ENCODE assay signal across 28 mouse cellular contexts in the genomic region with DNA sequence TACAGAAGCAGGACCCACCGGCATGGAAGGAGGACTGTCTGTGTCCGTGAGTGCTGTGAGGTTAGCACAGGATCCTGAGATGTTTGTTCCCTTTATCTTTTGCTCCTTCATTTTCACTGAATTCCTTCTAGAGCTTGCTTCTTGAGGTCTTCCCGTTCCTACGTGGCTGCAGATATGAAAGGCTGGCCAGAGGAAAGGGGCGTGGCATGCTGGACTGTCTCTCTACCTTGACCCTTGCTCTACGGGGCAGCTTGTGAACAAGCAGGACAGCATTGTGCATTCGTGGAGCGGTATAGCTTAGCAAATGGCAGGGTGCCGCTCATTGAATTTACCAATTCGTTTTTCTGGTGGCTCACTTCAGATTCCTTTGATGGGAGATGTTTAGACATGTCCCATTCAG. TPM values are rescaled to one million over a fixed set of nuclear protein-coding genes. Genes with fewer than 3 reads are reported as not detected.
DNase-seq lines count a peak whose midpoint lies in the region; ATAC-seq and TF ChIP-seq lines count a peak whose summit lies in the region.
"Had no signal": no experiment of that assay in that cellular context is flagged by ENCODE, and none has a peak within 500 bp of the region (broad histone marks: within the 10 kb centered on the region; RNA-seq: fewer than 3 reads in every experiment).

No protein-coding gene starts in this region.

- WGBS in intestine, postnatal 0 days = 51% methylated on average over 10 of the region's 10 CpGs
- 71% methylated on average over 10 of the region's 10 CpGs for WGBS in intestine, embryonic 15.5 days
- 80% methylated on average over 10 of the region's 10 CpGs for WGBS in limb, embryonic 10.5 days

- no peaks in the 10 kb centered on the region for H3K27me3 ChIP-seq in intestine, postnatal 0 days (replicated peaks; ENCODE audit: control insufficient read depth, insufficient read depth, low read length)
- no peaks in the 10 kb centered on the region; the same call in 1 of the 2 replicates for H3K27me3 ChIP-seq in intestine, embryonic 15.5 days (replicated peaks)
- H3K27me3 ChIP-seq in limb, embryonic 10.5 days (ENCODE audit: low read depth, poor library complexity, severe bottlenecking) = peaks cover 5% of the 10 kb centered on the region; the same call in 1 of the 2 replicates
- H3K27me3 ChIP-seq: embryonic facial prominence, embryonic 12.5 days; hindbrain, embryonic 13.5 days; neural tube, embryonic 15.5 days; stomach, embryonic 15.5 days had no signal

- no peak for ATAC-seq in cerebellum, adult (ENCODE audit: insufficient number of reproducible peaks, low FRiP score, low TSS enrichment)
- ATAC-seq in intestine, postnatal 0 days = no peak
- ATAC-seq in intestine, embryonic 15.5 days = no peak
- ATAC-seq: forebrain, embryonic 14.5 days had no signal

- TF ChIP-seq CTCF in intestine, postnatal 0 days (IDR thresholded peaks at IDR 0.05; ENCODE audit: low read depth) = no peak

- no peaks in the 10 kb centered on the region for H3K9me3 ChIP-seq in intestine, postnatal 0 days (ENCODE audit: control insufficient read depth)
- H3K9me3 ChIP-seq in intestine, embryonic 15.5 days = no peaks in the 10 kb centered on the region
- no peaks in the 10 kb centered on the region for H3K9me3 ChIP-seq in limb, embryonic 10.5 days (replicated peaks)
- H3K9me3 ChIP-seq: embryonic facial prominence, embryonic 12.5 days; heart, embryonic 12.5 days; hindbrain, embryonic 13.5 days; neural tube, embryonic 15.5 days; stomach, embryonic 15.5 days had no signal

- H3K4me3 ChIP-seq in intestine, postnatal 0 days (ENCODE audit: low read depth, low read length) = no peak overlapping the region
- no peak overlapping the region for H3K4me3 ChIP-seq in intestine, embryonic 15.5 days (replicated peaks)
- no peak overlapping the region for H3K4me3 ChIP-seq in limb, embryonic 10.5 days
- H3K4me3 ChIP-seq: embryonic facial prominence, embryonic 12.5 days; heart, embryonic 12.5 days; hindbrain, embryonic 13.5 days; neural tube, embryonic 15.5 days; stomach, embryonic 15.5 days had no signal

- no peaks in the 10 kb centered on the region for H3K36me3 ChIP-seq in intestine, postnatal 0 days (ENCODE audit: control insufficient read depth, insufficient read depth)
- no peaks in the 10 kb centered on the region for H3K36me3 ChIP-seq in intestine, embryonic 15.5 days
- H3K36me3 ChIP-seq in limb, embryonic 10.5 days = no peaks in the 10 kb centered on the region
- H3K36me3 ChIP-seq: embryonic facial prominence, embryonic 12.5 days; G1E; heart, embryonic 12.5 days; hindbrain, embryonic 13.5 days; neural tube, embryonic 15.5 days; stomach, embryonic 15.5 days had no signal

- H3K4me2 ChIP-seq in intestine, postnatal 0 days (replicated peaks; ENCODE audit: low read depth) = peak overlapping the region; percentile 25; the same call in 1 of the 2 replicates
- H3K4me2 ChIP-seq in intestine, embryonic 15.5 days (replicated peaks) = no peak overlapping the region
- H3K4me2 ChIP-seq: embryonic facial prominence, embryonic 12.5 days; heart, embryonic 12.5 days; hindbrain, embryonic 13.5 days; neural tube, embryonic 15.5 days; stomach, embryonic 15.5 days had no signal

- DNase-seq in cerebellum, adult 11-12 months = peak; percentile 12
- DNase-seq in kidney, postnatal 10 days = peak; percentile 26
- DNase-seq in limb, embryonic 10.5 days (ENCODE audit: low spot score) = peak; percentile 23
- no peak for DNase-seq in urinary bladder, postnatal 4 days (ENCODE audit: low spot score in 2 of 2)
- DNase-seq: adrenal gland, postnatal 10 days; embryo, embryonic 11 days; gastrocnemius, postnatal 25 days; heart, adult 18-20 months; heart, postnatal 4 days; layer of hippocampus, adult 9-11 months; liver; lung, adult 2 months; lung, postnatal 10 days; midbrain, embryonic 14.5 days; right cerebral cortex, postnatal 25 days; thymus, postnatal 25 days had no signal

- H3K4me1 ChIP-seq in intestine, postnatal 0 days (replicated peaks; ENCODE audit: control insufficient read depth, insufficient read depth, low read length) = no peaks in the 10 kb centered on the region
- H3K4me1 ChIP-seq in intestine, embryonic 15.5 days (replicated peaks) = peaks cover 6% of the 10 kb centered on the region
- H3K4me1 ChIP-seq in limb, embryonic 10.5 days = peaks cover 5% of the 10 kb centered on the region; the same call in 1 of the 2 replicates
- H3K4me1 ChIP-seq: embryonic facial prominence, embryonic 12.5 days had no signal

- no peak overlapping the region for H3K9ac ChIP-seq in intestine, postnatal 0 days (ENCODE audit: low read depth, low read length)
- no peak overlapping the region for H3K9ac ChIP-seq in intestine, embryonic 15.5 days
- H3K9ac ChIP-seq: embryonic facial prominence, embryonic 12.5 days; heart, embryonic 12.5 days; hindbrain, embryonic 13.5 days; liver, embryonic 14.5 days; neural tube, embryonic 15.5 days; stomach, embryonic 15.5 days had no signal

- H3K27ac ChIP-seq in intestine, postnatal 0 days (ENCODE audit: low read depth, low read length) = no peak overlapping the region
- no peak overlapping the region for H3K27ac ChIP-seq in intestine, embryonic 15.5 days
- H3K27ac ChIP-seq in limb, embryonic 10.5 days = no peak overlapping the region
- H3K27ac ChIP-seq: embryonic facial prominence, embryonic 12.5 days; hindbrain, embryonic 13.5 days; liver, embryonic 14.5 days; macrophage; neural tube, embryonic 15.5 days; stomach, embryonic 15.5 days had no signal

RNA-seq across cellular contexts. Expression of a gene that starts 21.0 kb away (rescaled TPM):
- polyA plus RNA-seq in intestine, postnatal 0 days (2015; fragmentation: Nextera tagmentation; extraction: Ambion mirVana) = 5.7 TPM in 2 replicates
- 17.1 and 19.3 TPM in 2 replicates for polyA plus RNA-seq in intestine, embryonic 15.5 days (2015; fragmentation: Nextera tagmentation; extraction: Ambion mirVana)
- polyA plus RNA-seq in limb, embryonic 10.5 days (2016; fragmentation: Nextera tagmentation; extraction: Ambion mirVana) = 3.0 and 6.5 TPM in 2 replicates
- polyA plus RNA-seq: G1E had no signal

Comparison
In these comparisons a context has a peak if more than half of its experiments do, and no peak if none do; other contexts are left out.
1. DNase-seq: peak in cerebellum, adult 11-12 months (single experiment), kidney, postnatal 10 days (single experiment) and limb, embryonic 10.5 days (single experiment); none in urinary bladder, postnatal 4 days (0 of 2).